Mouse (Mus musculus) ES-E14 (cell line): ENCODE data around the gene Prickle3.

Experiments used
- CHD2 ChIP-seq: IDR thresholded peaks from 2 replicates; pipeline ENCODE4 v1.6.1; 2014; ENCODE audit warnings: mild to moderate bottlenecking, low read depth, low read length, inconsistent platforms
- MAFK ChIP-seq: IDR thresholded peaks from 2 replicates; pipeline ENCODE4 v1.6.1; 2014; ENCODE audit warnings: mild to moderate bottlenecking, low read depth, low read length, inconsistent platforms; ENCODE audit not compliant: insufficient read depth
- ZC3H11A ChIP-seq: IDR thresholded peaks from 2 replicates; pipeline ENCODE4 v1.6.1; 2012; ENCODE audit warnings: low read depth, mild to moderate bottlenecking, inconsistent platforms, low read length, borderline replicate concordance
- ZNF384 ChIP-seq: IDR thresholded peaks from 2 replicates; pipeline ENCODE4 v1.6.1; 2012; ENCODE audit warnings: low read depth, low read length, inconsistent platforms

GRCm38 (mm10) chrX:7661086-7661485, 4.0 kb downstream of the Prickle3 start:
- TF ChIP-seq ZC3H11A (no peak), MAFK (no peak), CHD2 (no peak), ZNF384 (no peak)
